Mouse (Mus musculus): ENCODE results near the gene Gm43064. TPM values are rescaled to one million over a fixed set of nuclear protein-coding genes. Genes with fewer than 3 reads are reported as not detected.

Gene Gm43064
- not detected for total RNA-seq (2021)

DNA sequence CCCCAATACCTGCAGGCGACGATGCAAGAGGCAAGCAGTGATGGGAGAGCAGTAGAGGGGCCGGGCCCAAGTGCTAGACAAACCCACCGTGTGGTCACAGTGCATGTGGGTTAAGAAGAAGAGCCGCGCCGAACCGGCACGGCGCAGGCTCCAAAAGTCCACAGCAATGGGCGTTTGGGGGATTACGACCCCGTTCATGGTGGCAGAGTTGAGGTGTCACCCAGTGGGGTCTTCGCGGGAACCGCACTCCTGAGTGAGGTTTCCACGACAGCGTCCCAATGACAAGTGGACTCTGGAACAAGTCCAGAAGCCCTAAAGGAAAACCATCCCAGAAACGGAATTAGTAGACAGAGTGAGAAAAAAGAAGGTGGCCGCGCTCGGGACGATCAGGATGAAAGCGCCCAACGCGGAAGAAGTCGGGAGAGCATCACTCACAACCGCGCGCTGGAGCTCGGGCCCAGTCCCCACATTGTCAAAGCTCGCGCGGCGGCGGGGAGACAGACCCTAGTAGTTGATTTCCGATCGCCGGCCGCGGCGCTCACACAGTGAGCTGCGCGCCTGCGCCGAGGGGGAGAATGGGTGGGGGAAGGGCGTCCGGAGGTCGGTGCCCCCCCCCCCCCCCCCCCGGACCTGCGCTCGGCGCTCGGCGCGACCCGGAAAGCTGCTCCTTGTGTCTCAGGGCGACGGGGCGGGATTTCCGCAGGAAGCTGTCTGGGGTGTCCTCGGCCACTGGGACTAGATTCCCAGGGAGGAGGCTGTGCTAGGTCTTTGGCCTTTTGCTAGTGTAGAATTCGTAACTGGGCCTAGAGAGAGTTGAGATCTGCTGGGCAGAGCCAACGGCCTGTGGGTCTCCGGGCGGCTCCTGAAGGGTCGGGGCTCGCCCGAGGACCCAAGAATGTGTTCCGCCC, at the start of gene Gm43064, which contains the start of the genes Dclre1b and Ap4b1:
Gene Gm43064, plus strand, starts transcription at position 683 of the 908 bp plus-strand sequence.
Gene Dclre1b, minus strand, starts transcription at position 554 of the 908 bp plus-strand sequence.
Gene Ap4b1, plus strand, starts transcription at position 630 of the 908 bp plus-strand sequence.
- peak; percentile 86 to 95 for DNase-seq (ENCODE audit: extremely low spot score in 1 of 2, low spot score in 2 of 2)
- intact Hi-C loops (cut with DNase I) = loop anchor here (1.0 to 5.0 kb wide), 2 partner anchors 18 to 57 kb away; partner anchors contain the start of gene Hipk1

DNA sequence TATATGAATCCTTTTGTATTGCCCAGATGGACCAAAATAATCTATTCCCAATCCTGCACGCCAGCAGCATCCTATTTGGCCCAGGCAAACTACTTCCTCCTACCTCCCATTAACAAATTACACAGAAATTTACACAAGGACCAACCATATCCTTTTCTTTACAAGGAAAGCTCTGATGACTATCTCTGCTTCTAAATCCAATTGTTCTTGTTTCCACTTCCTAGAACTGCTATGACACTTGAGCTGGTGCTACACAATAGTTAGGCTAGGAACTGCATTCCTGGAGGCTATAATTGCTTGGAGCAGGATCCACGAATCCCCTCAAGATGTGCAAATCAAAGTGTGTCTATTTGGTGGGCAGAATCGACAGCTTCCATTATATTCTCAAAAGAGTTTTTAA, 42.6 kb upstream of the Gm43064 start:
- no peak for DNase-seq (ENCODE audit: extremely low spot score in 1 of 2, low spot score in 2 of 2)
- intact Hi-C loops (cut with DNase I) = no loop called here

DNA sequence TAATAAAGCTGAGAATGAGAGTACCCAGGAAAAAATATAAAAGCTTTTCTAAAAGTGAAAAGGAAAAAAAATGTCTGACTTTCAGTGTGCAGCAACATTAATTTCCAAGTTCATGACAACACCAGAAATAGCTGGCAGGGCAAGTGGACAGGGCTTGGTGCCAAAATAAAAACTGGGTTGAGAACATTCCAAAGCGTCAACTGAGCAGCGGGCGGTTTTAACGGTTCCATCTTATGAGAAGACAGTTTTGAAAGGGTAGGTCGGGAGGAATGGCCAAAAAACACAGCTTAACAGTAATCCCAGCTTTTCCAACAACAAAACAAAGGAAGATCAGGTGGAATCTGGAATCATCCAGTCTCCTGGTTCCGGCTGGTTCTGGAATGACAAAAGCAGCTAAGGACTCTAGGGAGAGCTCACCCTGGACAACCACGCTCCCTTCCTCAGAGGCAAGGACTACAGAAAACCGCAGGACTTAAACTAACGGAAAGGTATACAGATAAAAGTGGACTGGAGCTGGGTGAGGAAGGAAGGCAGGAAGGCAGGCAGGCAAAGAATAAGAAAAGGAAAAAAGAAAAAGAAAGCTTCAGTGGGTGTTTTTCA, 37.7 kb upstream of the Gm43064 start:
- DNase-seq (ENCODE audit: extremely low spot score in 1 of 2, low spot score in 2 of 2) = peak in 1 of 2 experiments; percentile 60
- intact Hi-C loops (cut with DNase I) = no loop called here

DNA sequence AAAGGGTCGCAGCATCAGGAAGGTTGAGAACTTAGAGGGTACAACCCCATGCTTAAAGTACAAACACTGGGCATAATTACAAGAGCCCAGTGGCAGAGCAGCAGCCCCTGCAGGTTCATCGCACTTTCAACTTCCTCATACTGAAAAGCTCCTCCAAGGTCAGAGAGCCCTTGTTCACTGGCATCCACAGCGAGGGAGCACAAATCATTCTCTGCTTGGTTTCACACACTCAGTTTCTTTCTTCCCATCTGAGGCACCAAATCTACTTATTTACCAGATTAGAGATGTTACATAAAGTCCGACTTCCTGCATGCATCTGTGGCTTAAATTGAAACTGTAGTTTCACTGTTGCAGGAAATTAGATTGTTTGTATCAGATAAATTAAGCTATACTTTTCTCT, 36.5 kb upstream of the Gm43064 start:
- no peak for DNase-seq (ENCODE audit: extremely low spot score in 1 of 2, low spot score in 2 of 2)
- intact Hi-C loops (cut with DNase I) = no loop called here

DNA sequence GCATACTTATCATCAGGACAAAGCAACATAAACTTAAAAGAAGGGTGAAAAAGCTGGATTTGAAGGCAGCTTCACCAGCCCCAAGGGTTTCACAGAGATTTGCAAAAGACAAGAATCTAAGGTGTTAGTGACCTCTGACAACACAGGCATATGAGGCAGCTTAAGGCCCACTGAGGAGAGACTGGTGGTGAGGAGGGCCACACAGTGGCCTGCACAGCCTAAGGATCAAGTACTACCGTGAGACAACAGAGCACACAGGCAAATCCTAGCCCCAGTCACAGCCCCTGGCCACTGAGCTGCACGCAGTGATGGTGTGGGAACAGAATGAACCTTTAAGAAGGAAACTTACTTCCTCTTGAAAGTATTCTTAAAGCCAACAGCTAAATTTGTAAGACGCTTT, 35.9 kb upstream of the Gm43064 start:
- intact Hi-C loops (cut with DNase I) = no loop called here
- no peak for DNase-seq (ENCODE audit: extremely low spot score in 1 of 2, low spot score in 2 of 2)

DNA sequence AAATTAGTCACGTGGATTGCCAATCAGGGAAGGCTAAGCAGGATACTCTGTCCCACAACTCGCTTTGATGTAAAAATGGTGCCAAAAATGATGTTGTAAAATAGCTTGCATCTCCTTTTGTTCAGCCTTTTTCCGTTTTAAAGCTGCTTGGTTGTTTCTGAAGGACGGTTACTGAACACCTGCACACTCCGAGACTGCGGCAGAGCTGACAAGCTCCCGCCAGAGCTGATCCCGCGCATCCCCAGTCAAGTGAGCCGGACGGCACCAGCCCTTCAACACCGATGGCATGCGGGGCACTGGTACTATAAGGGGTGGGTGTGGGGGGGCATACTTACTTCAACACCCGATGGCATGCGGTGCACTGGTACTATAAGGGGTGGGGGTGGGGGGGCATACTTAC, 35.4 kb upstream of the Gm43064 start:
- intact Hi-C loops (cut with DNase I) = no loop called here
- DNase-seq (ENCODE audit: extremely low spot score in 1 of 2, low spot score in 2 of 2) = no peak

DNA sequence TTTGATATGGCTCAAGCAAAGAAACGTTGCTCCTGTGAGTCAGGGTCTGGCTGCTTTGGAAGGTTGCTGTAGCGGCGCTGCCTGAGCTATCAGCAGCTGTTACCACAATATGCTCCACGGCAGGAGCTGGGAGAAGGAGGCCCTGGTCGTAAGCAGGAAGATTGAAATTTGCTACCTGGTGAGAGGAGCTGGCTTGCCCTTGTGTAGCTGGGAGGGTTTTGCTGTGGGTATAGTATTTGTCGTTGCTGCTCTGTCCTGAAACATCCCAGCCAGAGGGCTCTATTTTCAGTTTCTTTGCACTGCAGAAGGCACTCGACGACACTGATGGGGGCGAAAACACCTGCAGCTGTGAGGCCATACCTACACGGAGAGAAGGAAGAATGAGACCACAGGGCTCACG, 31.4 kb upstream of the Gm43064 start:
- intact Hi-C loops (cut with DNase I) = no loop called here
- DNase-seq (ENCODE audit: extremely low spot score in 1 of 2, low spot score in 2 of 2) = no peak

DNA sequence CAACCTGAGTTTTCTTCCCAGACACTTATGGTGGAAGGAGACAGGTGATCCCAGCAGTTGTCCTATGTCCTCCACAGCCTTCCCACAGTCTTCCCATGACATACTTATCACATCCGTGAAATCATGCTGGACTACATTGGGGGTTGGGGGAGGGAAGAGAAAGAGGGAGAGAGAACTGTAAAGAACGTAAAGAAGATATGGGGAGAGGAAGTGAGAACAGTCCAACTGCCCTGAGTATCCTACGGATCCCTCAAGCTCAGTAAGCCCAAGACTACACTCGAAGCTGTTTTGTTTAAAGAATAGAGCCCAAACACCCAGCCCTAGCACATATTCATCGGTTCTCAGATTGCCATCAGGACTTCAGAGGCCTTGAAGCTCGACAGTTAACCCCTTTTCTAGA, 30.7 kb upstream of the Gm43064 start:
- intact Hi-C loops (cut with DNase I) = no loop called here
- no peak for DNase-seq (ENCODE audit: extremely low spot score in 1 of 2, low spot score in 2 of 2)

DNA sequence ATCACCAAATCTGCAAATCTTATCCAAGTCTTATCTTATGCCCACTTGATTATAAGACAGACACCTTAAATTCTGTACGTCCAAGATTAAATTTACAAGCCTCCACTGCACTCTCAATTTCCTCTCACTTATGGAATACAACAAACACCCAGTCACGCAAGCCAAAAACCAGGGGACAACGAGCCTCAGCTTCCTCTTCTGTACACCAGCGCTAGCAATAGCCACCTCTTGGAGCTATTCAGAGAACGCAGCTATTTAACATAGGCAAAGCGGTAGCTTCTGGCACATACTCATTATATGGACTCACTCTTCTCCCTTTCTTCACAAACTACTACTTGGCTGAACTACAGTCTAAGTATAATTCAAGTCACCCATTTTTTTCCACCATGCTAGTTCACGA, 30.2 kb upstream of the Gm43064 start:
- intact Hi-C loops (cut with DNase I) = no loop called here

DNA sequence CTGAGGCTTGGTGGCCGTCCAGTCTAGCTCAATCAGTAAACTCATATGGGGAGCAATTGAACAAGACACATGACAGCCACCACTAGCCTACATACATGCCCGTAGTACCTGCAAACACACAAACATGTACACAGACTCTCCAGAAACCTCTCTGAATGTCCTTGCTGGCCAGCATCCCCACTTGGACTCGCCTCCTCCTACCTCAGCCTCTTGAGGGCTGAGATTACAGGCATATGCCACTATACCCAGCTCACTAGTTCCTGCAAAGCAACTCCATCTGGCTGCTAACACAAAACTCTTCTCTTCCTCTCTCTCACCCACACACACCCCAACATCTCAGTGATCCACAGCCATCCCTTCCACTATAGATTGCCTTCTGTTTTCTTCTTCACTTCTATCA, 29.1 kb upstream of the Gm43064 start:
- DNase-seq (ENCODE audit: extremely low spot score in 1 of 2, low spot score in 2 of 2) = no peak
- intact Hi-C loops (cut with DNase I) = no loop called here

More for the DNA sequence above, 30.2 kb upstream of the Gm43064 start:
- no peak for DNase-seq (ENCODE audit: extremely low spot score in 1 of 2, low spot score in 2 of 2)

DNA sequence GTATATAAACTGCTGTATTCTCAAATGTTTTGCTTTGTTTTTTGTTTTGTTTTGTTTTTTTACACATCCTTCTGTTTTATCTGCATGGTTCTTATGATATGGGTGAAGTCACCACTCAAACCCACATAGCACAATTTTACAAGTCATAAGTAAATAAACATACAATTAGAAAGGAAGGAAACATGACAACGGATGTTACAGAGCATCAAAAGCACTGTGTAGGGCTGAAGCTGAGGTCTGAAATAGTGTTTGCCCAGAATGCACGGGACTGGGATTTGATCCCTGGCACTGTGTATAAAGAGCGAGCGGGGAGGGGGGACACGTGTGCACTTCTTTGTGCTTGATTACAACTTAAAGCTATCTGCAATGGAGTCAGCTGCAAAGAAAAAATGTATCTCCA, 28.6 kb upstream of the Gm43064 start:
- intact Hi-C loops (cut with DNase I) = no loop called here
- DNase-seq (ENCODE audit: extremely low spot score in 1 of 2, low spot score in 2 of 2) = no peak

DNA sequence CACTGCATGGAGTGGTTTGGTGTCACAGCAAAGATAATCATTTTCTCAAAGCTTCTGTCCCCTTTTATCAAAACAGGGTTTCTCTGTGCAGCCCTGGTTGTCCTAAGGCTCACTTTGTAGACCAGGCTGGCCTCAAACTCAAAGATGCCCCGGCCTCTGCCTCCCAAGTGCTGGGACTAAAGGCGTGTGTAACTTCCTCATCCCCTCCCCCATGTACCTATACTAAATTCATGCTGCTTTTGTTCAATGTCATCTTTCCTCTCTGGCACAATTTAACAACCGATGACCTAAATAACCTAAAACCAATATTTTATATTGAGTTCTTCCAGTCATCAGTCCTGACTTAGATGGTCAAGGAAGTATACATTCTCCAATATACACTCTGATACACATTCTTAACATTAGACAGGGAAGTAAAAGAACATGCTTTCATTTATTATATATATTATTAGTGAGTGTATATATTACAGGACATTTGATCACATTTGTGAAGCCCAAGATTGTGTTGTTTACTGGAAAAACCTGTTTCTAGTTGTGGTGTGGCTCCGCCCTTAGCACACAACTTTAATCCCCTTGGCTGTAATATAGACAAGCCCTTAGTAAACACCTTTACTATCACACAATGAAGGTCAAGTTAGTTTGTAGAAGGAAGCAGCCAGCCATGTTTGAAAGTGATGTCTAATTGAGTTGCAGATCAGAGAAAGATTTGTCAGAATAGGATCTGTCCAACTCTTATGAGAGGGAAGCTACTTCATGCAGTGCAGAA, 26.3 kb upstream of the Gm43064 start:
- no peak for DNase-seq (ENCODE audit: extremely low spot score in 1 of 2, low spot score in 2 of 2)
- intact Hi-C loops (cut with DNase I) = no loop called here

DNA sequence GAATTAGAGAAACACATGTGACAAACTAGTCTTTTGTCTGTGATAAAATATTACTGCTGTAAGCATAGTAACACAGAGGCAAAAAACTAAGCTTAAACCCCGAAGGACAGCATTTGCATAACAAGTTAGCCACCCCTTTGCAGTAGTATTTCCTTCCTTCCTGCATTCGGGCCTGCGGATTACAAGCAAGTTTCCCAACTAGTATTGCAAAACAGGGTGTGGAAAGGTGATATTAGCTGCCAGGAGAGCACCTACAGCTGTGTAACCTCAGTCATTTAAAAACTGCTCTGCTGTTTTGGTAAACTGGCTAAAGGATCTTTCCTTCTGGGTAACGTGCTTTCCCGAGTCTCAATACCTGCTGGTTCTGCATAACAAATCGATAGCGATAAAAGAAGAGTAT, 22.1 kb upstream of the Gm43064 start:
- DNase-seq (ENCODE audit: extremely low spot score in 1 of 2, low spot score in 2 of 2) = no peak
- intact Hi-C loops (cut with DNase I) = no loop called here

DNA sequence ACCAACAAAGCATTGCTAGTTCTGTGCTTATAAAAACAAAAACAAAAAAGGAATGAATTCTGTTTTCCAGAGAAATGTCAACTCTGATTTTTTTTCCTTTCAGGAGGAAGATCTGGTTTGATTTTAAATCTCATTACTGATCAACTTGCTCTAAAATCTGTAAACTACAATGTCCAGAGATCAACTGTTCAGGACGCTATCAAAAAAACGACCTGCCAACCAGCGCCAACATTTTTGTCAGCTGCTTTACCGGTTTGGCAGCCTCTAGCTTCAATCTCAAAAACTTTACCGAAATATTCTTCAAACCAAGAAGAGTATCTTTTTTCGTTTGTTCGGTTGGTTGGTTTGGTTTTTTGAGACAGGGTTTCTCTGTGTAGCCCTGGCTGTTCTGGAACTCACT, 20.3 kb upstream of the Gm43064 start:
- no peak for DNase-seq (ENCODE audit: extremely low spot score in 1 of 2, low spot score in 2 of 2)
- intact Hi-C loops (cut with DNase I) = no loop called here

DNA sequence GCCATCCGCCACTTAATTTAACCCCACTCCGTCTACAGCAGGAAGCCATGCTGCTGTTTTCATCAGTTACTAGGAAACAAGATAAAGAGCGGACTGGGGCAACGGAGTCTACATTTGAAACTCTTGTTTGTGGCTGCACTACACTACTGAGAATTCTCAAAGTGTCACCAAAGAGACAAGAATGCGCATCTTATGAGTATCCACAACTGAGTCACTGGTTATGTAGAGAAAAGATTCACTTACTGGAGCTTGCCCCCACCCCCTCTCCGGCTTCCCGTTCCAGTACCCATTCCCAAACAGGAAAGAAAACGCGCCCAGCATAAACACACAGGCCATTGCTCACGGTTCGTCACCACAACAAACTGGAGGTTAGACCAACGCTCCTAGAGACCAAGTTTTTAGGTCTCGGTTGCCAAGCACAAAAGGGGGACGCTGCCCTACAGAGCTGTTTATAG, 19.5 kb upstream of the Gm43064 start:
- intact Hi-C loops (cut with DNase I) = no loop called here
- DNase-seq (ENCODE audit: extremely low spot score in 1 of 2, low spot score in 2 of 2) = peak in 1 of 2 experiments; percentile 68

DNA sequence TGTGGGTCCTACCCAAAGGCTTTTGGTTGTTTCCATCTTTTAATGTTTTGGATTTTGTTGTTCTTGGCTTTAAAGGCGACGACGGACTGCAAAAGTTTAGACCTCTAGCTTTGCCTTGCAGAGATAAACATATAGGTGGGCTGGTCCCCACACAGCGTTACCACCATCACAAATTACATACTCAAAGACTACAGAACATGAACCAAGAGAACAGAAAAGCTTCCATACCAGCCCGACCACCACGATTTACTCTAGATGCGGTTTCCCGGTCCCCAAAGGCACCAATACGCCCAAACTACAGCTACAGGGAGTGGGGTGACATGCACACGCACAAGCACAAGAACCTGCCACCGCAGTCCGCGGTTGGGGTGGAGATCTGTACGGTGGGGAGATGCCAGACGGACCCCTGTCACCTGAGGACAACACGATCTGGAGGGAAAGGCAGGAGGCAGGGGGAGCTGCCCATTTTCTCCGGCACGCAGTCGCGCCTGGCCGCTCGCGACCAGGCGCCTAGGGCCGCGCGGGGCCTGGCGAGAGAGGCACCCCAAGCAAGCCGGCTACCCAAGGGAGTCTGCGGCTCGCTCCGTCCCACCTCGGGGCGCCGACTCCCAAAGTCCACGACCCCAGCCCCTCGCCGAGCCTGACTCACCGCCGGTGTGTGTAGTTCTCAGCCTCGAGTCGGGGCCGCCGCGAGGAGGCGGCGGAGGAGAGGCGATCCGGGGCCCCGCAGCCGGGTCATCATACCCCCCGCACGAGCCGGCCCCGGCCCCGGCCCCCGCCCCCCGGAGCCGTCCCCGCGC, 18.8 kb upstream of the Gm43064 start:
- intact Hi-C loops (cut with DNase I) = loop anchor here (1.0 kb wide), 1 partner anchor 19 kb away; the partner anchor contains the start of genes Ap4b1, Dclre1b and Gm43064
- DNase-seq (ENCODE audit: extremely low spot score in 1 of 2, low spot score in 2 of 2) = peak in 1 of 2 experiments; percentile 59

DNA sequence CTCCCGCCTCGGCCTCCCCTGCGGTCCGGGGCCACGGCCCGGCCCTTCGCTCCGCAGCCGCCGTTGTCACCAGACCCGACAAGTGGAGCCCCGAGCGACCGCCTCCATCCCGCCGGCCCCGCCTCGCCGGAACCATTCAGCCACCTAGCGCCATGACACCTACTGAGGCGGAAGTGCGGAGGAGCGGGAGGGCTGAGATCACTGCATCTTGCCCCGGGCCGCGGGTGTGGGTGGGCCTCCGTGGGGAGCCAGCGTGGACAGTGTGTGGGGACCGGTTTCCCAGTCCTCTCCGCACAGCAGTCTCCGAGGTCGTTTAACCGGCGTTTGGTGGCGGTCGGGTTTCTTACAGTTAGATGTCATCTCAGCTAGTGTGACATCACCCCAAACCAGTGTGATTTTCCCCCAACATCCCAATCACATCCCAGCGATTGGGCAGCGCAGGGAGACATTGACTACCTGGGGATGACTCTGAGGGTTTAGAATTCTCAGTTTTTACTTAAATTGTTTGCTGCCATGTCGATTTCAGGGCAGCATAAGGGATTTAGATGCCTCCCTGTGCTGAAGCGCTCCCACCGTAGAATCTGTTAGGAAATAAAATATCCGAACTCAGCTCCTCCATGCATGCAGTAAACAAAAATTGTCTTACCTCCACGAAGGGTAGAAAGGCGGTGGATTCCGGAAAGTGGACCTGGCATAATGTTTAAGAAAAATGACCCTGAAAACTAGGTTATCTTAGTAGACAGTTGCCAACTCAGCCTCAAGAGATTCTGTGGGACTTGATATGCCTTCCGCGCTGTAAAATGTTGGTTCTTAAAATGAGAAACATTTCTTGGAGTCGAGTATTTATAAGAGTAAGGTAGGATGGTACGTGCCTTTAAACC, 17.9 kb upstream of the Gm43064 start, which contains the start of gene Hipk1:
Gene Hipk1, minus strand, starts transcription at position 334 of the 881 bp plus-strand sequence.
- peak; percentile 92 to 97 for DNase-seq (ENCODE audit: extremely low spot score in 1 of 2, low spot score in 2 of 2)
- intact Hi-C loops (cut with DNase I) = loop anchor here (1.0 kb wide), 1 partner anchor 18 kb away; the partner anchor contains the start of genes Ap4b1, Dclre1b and Gm43064
